Mouse (Mus musculus): ENCODE measurements around the gene Gm21983.

Gm21983 gene

GRCm38 (mm10) chr7:27159256-27159655 is 21.6 kb downstream of the Gm21983 start:
- DNase-seq: no peak

- no peak for DNase-seq
Observed at GRCm38 (mm10) chr7:27158171-27158570, 22.7 kb downstream of the Gm21983 start.

GRCm38 (mm10) chr7:27156005-27156404 is 24.9 kb downstream of the Gm21983 start:
- DNase-seq: no peak

- DNase-seq: peak; percentile 66
Observed at GRCm38 (mm10) chr7:27153205-27153764, 27.6 kb downstream of the Gm21983 start, which contains the start of gene Cyp2t4. TSS of gene Cyp2t4 (plus strand) at chr7:27153714.

- no peak for DNase-seq
Observed at GRCm38 (mm10) chr7:27136410-27136996, 44.4 kb downstream of the Gm21983 start.

GRCm38 (mm10) chr7:27133757-27134156 is 47.1 kb downstream of the Gm21983 start:
- DNase-seq: no peak

DNA sequence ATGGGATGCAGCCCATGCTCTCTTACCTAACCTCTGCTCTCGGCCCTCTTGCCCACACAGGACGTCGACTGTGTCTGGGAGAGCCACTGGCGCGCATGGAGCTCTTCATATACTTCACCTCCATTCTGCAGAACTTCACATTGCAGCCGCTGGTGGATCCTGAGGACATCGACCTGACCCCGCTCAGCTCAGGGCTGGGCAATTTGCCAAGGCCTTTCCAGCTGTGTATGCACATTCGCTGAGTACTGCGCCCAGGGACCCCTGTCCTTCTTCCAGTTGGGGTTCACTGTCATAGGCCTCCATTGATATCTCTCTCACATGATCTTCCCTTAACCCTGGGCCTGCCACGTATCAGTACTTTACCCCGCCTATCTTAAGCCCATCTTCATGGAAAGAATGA is 47.7 kb downstream of the Gm21983 start:
- peak; percentile 52 for DNase-seq

- DNase-seq: peak; percentile 60
Observed at GRCm38 (mm10) chr7:27132588-27132987, 48.3 kb downstream of the Gm21983 start.

DNA sequence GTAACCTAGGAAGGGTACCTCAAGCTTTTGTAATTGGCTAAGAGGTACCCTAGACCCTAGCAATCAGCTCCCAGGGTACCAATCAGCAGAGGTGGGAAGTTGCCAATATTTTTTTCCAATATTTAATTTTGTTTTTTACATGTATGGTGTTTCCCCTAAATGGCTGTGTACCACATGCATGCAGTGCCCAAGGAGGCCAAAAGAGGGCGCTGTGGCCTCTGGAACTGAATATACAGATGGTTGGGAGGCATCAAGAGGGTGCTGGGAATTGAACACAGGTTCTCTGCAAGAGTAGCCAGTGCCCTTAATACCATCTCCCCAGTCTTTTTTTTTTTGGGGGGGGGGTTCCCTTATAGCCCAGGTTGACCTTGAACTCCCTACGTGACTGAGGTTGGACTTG is 49.5 kb downstream of the Gm21983 start:
- DNase-seq: no peak

DNA sequence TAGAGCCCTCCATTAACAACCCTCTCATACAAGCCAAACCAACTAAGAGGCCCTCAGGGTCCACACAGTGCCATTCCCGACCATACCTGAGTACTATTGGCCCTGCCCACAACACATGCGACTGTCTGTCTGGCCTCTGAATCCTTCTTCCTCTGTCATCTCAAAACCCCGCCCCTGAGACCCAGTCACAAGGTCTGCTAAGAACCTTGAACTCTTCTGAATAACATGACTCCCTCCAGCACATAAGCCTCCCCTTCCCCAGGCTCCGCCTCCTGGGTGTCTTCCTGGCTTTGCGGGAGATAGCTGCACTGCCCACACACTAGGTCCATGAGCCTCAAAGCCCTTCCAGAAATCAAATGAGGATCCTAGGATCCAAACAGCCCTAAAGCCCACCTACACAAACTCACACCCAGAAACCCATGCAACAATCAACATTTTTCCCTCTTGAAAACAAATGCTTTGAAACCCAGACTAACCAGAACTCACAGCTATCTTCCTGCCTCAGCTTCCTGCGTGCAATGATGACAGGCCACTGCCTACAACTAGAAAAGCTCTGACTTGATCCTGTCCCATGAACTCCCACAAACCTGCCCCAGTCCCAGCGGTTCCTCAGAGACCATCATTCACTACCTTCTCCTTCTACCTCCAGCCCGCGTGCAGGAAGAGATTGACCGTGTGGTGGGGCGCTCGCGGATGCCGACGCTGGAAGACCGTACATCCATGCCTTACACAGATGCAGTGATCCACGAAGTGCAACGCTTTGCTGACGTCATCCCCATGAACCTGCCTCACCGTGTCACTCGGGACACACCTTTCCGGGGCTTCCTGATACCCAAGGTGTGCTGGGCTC is 50.1 kb downstream of the Gm21983 start:
- DNase-seq: peak; percentile 40

DNA sequence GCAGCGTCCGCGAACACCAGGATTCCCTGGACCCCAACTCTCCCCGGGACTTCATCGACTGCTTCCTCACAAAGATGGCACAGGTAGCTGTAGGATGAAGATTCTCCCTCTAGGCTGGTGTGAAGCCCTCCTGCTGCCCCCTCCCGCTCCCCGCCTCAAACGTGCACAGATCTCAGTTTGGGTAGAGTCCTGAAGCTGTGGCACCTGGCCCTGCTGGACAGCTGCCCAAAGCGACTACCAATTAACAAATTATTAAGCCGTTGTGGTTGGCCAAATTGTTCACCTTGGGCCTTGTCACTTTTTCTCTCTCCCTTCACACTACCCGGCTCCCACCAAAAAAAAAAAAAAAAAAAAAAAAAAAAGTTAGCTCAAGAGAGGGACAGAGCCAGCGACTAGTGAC is 51.1 kb downstream of the Gm21983 start:
- peak; percentile 40 for DNase-seq

DNA sequence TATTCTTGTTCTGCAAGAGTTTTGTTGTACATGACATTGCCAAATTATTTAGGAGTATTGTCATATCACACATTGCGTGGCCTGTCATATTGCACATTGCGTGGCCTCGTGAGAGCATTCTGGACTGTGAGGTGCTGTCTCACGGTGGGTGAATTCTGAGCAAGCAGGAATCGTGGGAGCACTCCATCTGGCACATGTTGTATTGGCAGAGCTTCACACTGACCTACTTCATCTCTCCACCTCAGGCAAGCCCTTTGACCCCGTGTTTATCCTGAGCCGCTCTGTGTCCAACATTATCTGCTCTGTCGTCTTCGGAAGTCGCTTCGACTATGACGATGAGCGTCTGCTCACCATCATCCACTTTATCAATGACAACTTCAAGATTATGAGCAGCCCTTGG is 51.9 kb downstream of the Gm21983 start:
- DNase-seq: no peak

DNA sequence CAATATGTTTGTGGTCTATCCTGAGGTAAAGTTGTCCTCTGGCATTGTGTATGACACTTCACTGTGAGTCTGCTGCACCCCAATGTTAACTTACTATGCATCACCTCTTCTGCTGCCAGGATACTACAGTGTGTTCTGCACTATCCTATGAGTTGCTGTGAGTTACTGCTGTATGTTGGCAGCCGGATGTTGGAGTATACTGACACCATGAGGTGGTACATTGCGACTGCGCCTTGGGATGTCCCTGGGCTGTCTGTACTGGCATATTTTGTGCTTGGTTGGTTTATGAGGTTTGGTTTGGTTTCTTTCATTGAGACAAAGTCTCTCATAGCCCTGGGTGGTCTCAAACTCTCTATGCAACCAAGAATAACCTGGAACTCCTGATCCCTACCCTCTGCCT is 52.7 kb downstream of the Gm21983 start:
- peak; percentile 45 for DNase-seq

DNA sequence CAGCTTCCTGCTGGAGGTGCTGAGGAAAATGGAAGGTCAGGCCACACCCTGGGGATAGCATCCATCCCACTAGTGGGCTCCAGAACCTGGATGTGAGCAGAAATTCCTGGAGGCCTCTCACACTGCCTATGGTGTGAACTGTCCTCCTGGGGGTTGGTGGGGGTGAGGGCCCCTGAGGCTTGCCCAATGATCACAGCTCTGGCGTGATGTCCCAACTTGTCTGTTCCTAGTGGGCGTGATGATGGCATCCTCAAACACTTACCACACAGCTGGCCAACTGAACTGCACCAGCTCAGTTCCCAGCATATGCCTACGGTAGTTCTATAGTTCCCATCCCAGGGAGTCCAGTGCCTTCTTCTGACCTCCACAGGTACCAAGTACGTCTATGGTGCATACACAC is 55.9 kb downstream of the Gm21983 start:
- DNase-seq: no peak

DNA sequence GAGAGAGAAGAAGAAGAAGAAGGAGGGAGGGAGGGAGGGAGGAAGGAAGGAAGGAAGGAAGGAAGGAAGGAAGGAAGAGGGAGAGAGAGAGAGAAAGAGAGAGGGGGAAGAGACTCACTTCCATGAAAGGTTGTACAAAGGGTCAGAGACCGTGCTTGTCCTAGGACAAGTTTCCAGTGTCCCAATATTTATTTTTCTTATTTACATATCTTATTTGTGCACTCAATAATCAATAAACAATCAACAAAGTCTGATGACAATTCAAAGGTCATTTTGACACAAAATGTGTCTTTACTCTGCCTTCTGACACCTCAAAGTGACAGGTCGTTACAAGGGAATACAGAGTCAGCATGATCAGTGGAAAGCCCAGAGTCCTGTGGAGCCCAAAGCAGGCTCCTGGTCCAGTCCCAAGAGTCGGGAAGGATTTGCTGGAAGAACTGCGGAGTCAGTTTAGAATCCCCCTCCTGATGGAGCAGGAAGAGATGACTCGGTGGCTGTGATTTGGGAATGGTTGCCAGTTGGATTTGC is 56.5 kb downstream of the Gm21983 start:
- DNase-seq: no peak

- DNase-seq: no peak
Observed at GRCm38 (mm10) chr7:27119676-27120075, 61.2 kb downstream of the Gm21983 start, which contains the start of gene Cyp2f2. TSS of gene Cyp2f2 (plus strand) at chr7:27119909.
